Mouse (Mus musculus) heart, postnatal 4 days (tissue): ENCODE results near the gene Opcml. TPM values are rescaled to one million over a fixed set of nuclear protein-coding genes. Genes with fewer than 3 reads are reported as not detected.

ENCODE experiments used
- DNase-seq: peaks from one replicate; pipeline ENCODE4 v3.0.0; 2021
- total RNA-seq, 2 experiments: library from RNA; stranded (reverse); gene quantifications; 2 replicates each; pipeline ENCODE4 v1.2.3; 2021

Gene Opcml
- total RNA-seq, 2 experiments from 2014 or later: 0.72 to 0.83 TPM

DNA sequence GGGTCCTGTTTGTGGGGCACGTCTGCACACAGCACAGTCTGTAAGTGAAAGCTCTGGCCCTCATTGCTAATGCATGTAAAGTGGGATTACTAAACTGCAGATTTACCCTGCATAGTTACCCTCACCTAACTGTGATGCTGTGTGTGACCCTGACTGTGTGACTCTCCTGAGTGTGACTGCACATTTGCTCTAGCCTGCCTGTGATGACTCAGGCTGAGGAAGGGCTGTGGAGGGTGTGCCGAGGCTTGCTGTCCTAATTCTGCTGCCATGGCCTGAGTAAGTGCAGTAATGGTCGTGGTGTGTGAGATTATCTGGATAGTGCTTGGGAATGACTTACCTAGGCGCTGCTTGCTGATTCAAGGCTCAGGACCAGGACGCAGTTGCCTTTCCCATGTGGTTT is 52.2 kb downstream of the Opcml start:
- DNase-seq: no peak

DNA sequence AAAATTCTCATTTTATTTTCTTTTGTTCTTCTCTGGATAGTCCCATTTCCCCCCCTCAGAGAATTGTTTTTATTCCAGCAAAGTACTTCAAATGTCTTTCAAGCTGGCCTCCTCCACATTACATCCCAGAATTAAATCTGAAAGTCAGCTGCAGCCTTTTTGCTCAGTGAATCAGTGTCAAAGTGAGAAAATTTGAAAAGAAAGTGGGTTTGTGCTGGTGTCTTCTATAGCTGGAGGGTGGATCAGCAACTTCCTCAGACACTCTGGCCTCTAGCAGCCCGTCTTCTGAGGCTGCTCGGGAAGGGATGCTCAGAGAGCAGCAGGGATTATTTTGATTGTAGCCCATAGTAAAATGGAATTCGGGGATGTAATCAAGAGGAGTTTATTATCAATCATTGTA is 81.0 kb downstream of the Opcml start:
- DNase-seq: no peak

DNA sequence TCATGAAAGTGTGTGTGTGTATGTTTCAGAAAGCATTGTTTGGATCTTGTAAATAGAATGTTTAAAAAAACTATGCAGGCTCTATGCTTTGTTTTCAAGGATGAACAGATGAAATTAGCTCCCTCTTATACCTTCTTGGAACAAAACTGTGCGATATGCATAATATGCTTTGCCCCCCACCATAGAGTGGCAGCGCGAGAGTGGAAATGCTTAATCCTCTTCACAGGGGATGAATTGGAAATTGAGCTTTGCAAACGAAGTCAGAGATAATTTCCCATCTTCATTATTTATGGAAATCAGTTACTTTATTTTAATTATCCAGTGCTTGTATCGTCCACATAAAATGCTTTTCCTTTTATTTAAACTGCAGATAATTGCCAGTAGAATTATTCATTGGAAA is 99.1 kb downstream of the Opcml start:
- DNase-seq: no peak

DNA sequence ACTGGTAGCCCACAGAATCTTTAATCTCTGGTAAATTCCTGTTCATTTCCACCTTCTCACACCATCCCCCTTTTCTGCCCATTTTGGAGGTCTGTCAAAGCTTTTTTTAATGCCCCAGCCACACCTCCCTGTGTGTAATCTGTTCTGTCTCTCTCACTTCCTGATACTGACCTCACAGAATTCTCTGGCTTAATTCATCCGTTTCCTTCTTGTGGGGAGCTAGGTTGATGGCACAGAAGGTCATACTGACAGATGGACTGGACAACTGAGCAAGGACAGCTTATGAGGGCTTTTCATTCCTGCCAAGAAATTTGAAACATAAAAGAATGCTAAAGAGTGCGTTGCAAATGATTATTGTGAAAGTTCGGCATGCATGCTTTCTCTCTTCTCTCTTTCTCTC is 126.7 kb downstream of the Opcml start:
- DNase-seq: no peak

DNA sequence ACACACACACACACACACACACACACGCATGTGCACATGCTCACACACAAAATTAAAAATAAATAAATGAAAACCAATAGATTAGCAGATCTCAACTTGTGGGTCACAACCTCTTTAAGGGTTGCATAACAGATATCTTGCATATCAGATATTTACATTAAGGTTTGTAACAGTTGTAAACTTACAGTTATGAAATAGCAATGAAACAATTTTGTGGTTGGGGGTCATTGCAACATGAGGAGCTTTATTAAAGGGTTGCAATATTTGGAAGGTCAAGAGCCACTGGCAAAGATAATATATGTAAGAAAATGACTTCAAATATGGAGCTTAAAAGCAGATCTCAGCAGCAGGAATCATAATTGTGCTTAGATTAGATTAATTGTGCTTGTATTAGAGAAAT is 132.9 kb downstream of the Opcml start:
- DNase-seq: no peak

DNA sequence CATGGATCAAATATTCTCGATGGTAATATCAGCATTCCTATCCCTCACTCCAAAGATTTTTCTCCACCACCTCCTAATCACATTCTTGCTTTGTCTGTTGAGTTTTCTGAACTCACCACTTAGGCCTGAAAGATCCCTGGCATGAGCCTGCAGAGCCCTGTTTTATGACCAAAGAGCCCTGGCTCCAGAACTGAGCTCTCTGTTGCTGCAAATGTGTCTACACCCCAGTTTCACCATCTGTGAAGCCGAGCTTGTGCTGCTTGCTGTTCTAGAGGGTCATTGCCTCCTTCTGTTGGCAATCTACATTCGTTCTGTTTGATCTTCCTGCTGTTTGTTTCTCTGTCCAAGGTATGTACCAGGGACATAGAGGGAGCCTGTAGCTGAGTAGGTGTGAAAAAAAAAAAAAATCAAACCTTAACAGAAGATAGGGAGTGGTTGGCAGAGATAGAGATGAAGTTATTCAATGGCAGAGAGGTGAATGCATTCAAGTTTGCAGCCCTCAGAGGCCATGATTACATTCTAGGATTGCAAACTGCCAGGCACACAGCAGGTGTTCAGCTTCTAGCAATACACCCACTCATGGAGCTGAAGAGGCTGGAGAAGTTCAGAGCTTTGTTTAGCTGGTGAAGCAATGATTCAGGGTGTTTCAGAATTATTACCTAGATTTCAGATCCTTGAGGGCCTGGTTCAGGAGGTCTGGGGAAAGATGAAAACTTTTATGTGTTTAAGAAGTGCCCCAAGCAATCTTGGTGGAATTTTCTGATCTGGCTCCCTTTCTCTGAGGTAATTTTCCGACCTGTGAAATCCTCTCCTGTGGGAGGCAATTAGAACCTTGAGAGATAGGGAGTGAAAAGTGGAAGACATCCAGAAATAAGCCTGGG is 133.6 kb downstream of the Opcml start:
- no peak for DNase-seq

DNA sequence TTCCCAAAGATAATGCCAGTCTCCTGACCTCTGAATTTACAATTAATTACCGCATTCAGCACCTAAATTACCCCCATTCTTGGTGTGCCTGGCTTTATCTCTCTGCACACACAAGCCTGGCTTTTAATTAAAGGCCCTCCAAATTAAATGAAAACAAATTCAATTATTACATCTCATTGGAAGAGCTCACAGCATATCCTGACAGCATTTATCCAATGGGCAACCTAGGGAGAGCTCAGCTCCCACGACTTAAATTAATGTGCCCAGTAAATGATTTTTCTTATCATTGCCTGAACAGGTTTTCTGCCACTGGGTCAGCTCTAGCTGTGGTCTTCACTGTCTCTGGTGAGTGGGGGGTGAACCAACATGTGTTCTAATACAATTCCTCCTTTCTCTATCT is 135.1 kb downstream of the Opcml start:
- no peak for DNase-seq

DNA sequence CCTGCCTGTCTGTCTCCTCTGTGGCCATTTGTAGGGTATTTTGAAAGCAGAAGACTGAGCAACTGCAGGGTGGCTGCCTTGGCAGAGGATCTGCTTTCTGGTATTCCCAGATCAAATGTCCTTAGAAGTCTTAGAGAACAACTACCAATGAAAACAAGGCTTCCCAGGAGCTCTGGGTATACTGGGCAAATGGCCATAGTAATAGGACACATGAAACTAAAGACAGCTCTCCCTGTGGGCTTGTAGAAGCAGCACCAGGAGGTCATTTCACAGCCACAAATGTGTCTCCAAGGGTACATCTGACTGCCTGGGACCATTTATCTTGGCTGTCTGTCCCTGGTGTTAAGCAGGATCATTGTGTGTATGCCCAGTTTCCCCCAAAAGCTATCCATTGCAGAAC is 146.7 kb downstream of the Opcml start:
- DNase-seq: no peak

DNA sequence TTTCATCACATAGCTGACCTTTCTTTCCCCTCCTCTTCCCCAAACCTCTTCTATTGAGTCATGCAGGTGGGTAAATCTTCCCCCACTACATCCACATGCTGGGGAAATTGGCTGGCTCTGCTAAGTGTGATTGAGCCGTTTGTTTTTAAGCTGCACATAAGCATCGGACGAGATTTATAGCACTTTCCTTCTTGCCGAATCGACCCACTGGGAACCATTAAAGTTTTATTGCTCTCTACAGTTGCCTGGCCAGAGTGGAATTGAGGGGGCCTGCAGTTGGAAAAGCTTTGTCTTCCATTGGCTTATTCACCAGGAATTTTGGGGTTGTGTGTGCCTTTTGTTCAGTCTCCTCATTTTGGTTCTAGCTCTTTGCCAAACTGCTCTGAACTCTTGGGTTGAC is 147.1 kb downstream of the Opcml start:
- DNase-seq: no peak

DNA sequence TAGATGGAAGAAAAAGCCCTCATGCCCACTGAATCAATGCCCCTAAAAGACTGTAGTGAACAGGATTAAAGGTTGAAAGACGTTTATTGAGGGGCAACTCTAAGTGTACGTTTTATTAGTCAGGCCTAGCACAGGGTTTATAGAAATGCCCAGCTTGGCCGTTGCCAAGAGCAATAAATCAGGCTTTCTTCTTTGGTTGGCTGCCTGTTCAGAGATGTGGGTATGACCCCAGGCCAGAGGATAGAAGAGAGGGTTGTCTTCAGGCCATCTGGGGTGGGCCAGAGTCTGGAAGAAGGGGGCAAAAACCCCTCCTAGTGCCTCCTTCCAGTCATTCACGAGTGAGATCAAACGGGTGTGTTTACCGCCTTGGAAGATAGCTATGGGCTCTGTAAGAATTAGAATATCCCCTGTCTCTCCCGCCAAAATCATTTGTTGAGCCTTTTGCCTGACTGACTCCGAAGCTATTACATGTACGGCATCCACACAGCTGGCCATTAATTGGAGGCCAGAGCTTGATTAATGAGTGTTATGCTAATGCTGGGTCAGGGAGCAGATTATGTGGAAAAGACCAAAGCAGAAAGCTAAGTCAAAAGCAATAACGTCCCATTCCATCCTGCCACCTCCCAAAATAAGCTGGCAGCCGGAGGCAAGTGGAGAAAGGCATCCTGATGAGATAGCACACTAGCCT is 154.9 kb downstream of the Opcml start:
- no peak for DNase-seq

DNA sequence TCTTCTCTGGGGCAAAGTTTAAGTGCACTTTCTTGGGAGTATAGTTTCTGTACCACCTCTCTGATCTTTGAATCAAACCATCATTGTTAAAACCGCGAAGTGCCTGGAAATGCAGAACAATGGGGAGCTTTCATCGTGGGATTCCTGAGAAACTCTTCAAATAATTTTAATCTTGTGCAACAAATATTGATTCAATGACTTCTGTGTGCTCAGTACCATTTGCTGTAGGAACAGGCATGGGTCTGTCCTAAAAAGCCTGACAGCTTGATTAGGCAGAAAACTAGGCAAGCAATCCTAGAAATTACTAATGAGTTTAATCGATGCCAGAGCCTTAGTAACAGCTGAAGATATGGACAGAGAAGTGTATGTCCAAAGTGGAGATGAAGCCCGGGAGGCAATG is 160.5 kb downstream of the Opcml start:
- no peak for DNase-seq

DNA sequence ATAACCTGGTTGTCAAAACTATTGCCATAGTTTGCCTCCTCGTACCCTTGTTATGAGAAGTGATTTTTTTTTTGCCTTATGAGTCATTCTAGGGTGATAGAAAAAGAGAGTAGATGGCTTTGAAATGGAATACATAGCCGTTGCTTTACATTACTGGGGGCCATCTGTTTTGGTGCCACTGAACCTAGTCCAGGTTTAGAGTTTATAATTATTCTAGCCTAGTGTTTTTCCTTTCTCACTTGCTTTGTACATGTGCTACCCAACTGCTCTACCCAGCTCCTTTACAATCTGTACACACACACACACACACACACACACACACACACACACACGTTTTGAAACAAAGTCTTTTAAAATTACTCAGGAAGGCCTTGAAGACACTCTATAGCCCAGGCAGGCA is 171.1 kb downstream of the Opcml start:
- DNase-seq: no peak

DNA sequence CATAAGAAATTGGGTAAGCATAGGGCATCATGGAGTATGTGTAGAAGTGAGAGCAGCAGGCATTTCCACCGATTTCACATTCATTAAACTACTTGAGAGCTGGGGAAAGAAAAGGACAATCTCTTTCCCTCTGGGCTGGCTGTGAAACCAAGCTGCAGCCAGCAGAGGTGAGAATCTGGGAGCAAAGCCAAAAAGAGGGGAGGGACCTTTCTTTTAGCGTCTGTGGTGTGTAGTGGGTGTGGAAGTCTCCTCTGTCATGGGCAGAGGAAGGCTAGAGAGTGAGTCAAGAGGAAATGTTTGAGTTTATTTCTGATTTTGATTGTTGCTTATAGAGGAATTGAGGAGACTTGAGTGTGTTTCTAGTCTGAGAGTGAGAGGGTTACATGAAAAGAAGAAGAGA is 172.8 kb downstream of the Opcml start:
- DNase-seq: peak; percentile 12

DNA sequence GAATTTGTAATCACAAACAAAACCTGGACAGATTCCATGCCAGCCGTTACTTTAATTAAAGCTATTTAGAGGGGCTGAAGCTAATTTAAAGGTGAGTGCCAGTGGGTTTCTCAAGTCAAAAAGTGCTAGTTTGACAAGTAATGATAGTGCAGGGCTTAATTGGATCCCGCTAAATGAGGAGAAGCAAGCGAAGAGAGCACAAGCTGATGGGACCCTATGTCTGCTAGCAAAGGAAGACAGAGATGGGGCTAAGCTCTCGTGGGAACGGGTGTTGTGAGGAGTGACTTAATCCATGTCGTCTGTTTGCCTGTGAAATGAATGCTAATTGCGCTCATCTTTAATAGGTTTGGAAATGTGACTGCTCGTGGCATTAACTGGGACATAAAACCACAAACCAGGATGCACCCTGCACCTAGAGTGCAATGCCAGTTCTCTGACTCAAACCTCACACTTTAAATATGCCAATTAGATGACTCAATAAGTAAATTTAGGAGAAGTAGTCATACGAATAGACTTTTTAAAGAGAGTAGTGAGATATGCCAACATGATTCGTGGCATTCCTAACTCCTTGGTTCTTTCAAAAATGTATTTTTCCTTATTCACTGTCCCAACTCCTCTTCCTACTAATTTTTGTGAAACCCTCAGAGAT is 174.5 kb downstream of the Opcml start:
- no peak for DNase-seq

DNA sequence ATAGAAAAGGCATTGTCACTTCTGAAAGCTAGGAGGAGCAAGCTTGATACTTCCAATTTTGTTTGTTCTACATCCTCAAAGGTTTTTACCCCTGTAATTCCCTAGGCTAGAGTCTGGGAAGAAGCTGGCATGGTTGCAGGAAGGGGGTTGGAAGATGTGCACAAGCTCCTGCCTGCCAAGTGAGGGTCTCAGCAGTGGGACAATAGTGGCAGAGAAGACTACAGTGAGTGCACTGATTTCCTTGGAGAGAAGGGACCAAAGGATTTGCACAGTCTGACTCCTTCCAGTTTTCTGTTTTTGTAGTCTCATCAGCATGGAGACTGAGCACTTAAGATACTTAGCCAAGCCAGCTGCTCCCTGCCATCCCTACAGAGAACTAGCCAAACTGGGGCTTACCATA is 177.7 kb downstream of the Opcml start:
- no peak for DNase-seq

DNA sequence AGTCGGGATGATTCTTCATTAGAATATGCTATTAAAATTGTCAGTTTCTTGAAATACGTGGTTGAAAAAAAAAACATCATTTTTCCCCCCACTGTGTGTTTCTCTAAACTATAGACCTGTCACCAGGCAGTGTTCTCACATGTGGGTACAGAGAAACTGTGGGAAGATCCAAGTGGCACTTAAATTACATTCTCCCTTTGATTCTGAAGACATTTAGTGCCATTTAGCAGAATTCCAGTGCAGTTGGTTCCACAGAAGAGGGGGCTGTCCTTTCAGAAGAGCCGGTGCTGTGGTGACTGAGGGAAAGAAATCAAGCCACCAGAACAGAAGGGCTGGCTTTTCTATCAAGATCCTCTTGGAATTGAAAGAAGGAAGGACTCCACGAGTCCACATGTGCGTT is 181.7 kb downstream of the Opcml start:
- no peak for DNase-seq

DNA sequence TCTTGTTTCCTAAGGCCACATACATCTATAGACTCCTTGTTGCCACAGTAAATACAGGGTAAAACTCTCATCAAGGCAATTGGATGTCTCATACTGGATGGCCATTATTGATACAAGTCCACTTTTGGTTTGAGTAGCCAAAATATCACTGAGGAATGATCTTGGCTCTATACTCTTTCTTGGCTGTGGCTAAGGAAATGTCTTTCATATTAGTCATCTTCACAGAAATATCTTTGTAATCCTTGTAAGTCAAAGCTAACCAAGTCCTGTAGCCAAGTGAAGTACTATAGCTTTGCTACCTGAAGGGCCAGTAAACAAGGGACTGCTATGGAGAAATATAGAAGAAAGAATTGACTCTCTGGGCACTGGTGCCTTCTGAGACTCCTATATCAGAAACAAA is 192.0 kb downstream of the Opcml start:
- no peak for DNase-seq

DNA sequence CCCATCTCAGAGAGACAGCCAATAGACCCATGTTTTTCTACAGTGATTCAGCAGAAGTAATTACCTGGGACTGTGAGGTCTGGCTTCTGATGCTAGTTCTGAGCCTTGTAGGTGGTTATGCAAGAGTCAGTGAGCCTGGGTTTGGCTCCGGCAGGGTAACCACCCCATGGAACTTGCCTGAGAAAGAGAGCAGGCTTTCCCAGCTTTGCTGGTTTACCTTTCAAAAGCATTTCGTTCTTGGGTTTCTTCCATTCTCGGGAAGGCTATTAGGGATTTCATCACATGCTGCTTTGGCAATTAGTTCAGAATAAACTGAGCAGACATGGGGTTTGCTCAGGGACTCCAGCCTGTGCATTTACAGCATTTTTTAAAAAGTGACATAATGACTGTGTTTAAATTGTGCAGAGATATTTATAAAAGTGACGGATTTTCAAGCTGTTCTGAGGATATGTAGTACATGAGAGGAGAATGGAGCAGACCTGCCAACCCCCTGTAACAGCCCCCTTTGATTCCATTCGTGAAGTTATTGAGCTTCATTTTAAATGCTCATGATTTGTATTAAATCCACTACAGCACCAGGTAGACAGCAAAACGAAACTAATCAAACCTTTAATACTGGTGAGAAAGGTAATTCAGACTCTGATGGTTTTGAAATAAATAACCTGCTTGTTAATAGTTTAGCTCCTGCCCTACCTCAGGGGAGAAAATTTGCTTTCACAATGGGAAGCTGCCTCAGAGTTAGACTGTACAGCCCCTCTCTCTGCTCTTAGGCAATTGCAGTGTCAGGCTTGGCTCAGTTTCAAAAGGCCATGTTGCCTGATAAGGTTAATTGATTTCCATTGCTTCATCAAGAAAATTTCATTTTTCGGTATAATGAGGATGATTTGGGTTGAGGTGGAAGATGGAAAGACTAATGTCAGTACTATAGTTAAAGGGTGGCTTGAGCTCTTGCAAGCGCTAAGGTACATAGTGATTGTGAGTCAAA is 196.3 kb downstream of the Opcml start:
- DNase-seq: no peak

DNA sequence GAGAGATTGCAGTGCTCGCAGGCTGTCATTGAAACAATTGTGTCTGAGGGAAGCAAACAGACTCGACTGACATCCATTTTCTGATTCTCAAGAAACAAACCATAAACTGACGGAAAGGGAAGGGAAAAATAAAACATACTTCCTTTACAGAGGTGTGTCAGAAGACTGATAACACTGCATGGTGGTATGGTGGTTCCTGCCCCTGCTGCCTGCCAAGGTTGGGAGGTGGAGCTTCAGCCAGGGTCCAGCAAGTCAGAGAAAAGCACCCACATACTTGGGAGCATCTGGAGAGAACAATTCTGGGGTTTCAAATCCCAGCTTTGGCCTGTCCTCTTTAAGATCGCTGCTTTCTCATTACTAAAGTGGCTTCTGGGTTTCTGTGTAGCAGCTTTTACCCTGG is 201.0 kb downstream of the Opcml start:
- DNase-seq: no peak

DNA sequence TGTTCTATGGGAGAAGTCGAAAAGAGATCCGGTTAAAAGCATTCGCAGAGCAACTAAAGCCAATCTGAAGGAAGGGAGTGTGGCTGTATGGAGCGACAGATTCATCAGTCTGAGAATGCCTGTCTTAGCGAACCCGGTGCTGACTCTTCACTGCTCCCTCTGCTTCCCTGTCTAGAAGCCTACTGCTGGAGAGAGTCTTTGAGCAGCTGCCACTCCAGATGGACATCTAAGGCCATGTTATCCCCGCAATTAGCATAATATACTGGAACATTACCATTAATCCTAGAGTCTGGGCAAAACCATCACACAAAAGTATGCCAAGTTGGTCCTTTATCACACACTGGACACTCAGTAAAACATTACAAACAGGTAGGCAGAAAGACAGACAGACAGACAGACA is 206.0 kb downstream of the Opcml start:
- no peak for DNase-seq

DNA sequence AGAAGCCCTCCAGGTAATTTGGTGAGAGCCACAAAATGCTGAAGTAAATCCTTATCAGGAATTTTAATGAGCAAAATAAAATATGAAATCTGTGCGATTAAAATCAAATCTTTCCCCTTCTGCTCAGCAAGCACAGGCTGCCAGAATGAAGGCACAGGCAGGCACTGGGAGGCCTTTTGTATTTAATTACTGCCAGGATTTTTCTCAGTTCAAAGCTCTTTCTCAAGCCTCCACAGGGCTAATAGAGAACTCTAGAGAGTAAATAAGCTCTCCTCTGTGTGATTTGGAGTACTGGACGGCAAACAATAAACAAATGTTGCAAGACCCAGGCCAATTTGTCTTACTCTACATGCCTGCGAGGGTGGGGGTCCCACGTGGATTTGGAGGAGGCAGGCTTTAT is 208.2 kb downstream of the Opcml start:
- DNase-seq: no peak

DNA sequence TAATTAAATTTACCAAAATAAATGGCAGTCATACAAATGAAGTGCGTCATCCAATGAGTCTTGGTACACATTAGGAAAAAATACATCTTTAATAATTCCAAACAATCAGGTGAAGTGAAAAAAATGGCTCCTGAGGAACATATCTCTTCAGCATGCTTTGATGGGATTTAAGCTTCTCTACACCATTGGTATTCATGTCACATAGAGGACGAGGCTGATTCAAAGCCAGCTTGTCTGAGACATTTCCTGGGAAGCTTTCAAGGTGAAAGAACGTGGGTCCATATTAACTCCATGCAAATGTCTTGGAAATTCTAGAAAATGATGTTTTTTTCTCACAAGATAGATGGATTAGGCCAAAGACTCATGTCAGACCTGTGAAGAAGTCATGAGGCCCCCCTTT is 212.6 kb downstream of the Opcml start:
- DNase-seq: no peak
